22 mouse cellular contexts compared by ENCODE assay signal in genomic region chr13:12453150-12453549, GRCm38 (mm10). TPM values are rescaled to one million over a fixed set of nuclear protein-coding genes. Genes with fewer than 3 reads are reported as not detected.
DNase-seq lines count a peak whose midpoint lies in the region; ATAC-seq lines count a peak whose summit lies in the region.
"Had no signal": no experiment of that assay in that cellular context is flagged by ENCODE, and none has a peak within 500 bp of the region (broad histone marks: within the 10 kb centered on the region; RNA-seq: fewer than 3 reads in every experiment).

No protein-coding gene starts in this region.

- H3K4me1 ChIP-seq in kidney, embryonic 16.5 days (ENCODE audit: insufficient read depth, low read length): no peaks in the 10 kb centered on the region
- no peaks in the 10 kb centered on the region for H3K4me1 ChIP-seq in kidney, embryonic 14.5 days (ENCODE audit: control insufficient read depth, insufficient read depth, low read length)
- H3K4me1 ChIP-seq: embryonic facial prominence, embryonic 10.5 days; forebrain, embryonic 10.5 days; heart, embryonic 15.5 days; hindbrain, embryonic 13.5 days had no signal

- 0 out of 2 replicates have a peak, but pooled peaks cover 6% of the 10 kb centered on the region for H3K36me3 ChIP-seq in kidney, embryonic 16.5 days (ENCODE audit: insufficient read depth, low read length)
- H3K36me3 ChIP-seq in kidney, embryonic 14.5 days (ENCODE audit: control insufficient read depth, insufficient read depth, low read length): peaks cover 3% of the 10 kb centered on the region; the same call in 1 of the 2 replicates
- H3K36me3 ChIP-seq: embryonic facial prominence, embryonic 10.5 days; forebrain, embryonic 10.5 days had no signal

- H3K4me3 ChIP-seq in kidney, embryonic 16.5 days (ENCODE audit: low read length): no peak overlapping the region
- no peak overlapping the region for H3K4me3 ChIP-seq in kidney, embryonic 14.5 days (ENCODE audit: low read length)
- H3K4me3 ChIP-seq: embryonic facial prominence, embryonic 10.5 days; erythroblast, embryonic 14.5 days; forebrain, embryonic 10.5 days; heart, embryonic 15.5 days; hindbrain, embryonic 13.5 days had no signal

- peak; percentile 33 for DNase-seq in cerebellum, adult 8-10 months
- DNase-seq in cerebellum, postnatal 25 days: peak; percentile 51 to 61
- DNase-seq in embryo, embryonic 11 days: no peak
- no peak for DNase-seq in frontal cortex, postnatal 10 days (ENCODE audit: low spot score in 2 of 2)
- DNase-seq: adrenal gland, adult 8-10 months; gastrocnemius, postnatal 10 days; heart, adult 18-20 months; heart, postnatal 14 days; kidney, adult 2 months had no signal

- no peak overlapping the region for H3K27ac ChIP-seq in kidney, embryonic 16.5 days (ENCODE audit: low read length)
- H3K27ac ChIP-seq in kidney, embryonic 14.5 days (ENCODE audit: low read depth, low read length): no peak overlapping the region
- H3K27ac ChIP-seq: embryonic facial prominence, embryonic 10.5 days; forebrain, embryonic 10.5 days; heart, embryonic 15.5 days; hindbrain, embryonic 13.5 days; kidney, postnatal 0 days had no signal

- WGBS in kidney, embryonic 16.5 days: 89% methylated on average over 14 of the region's 14 CpGs
- 90% methylated on average over 14 of the region's 14 CpGs for WGBS in kidney, embryonic 14.5 days

- ATAC-seq in kidney, embryonic 16.5 days (ENCODE audit: low FRiP score, low TSS enrichment): no peak
- no peak for ATAC-seq in kidney, embryonic 14.5 days (ENCODE audit: low FRiP score, low TSS enrichment)
- ATAC-seq in CD4-positive, CD25-positive, alpha-beta regulatory T cell, adult 4 months: no peak
- ATAC-seq: forebrain, embryonic 14.5 days; intestine, embryonic 16.5 days had no signal

- H3K9me3 ChIP-seq in kidney, embryonic 16.5 days (ENCODE audit: low read length): no peaks in the 10 kb centered on the region
- no peaks in the 10 kb centered on the region for H3K9me3 ChIP-seq in kidney, embryonic 14.5 days (ENCODE audit: control insufficient read depth, low read length)
- H3K9me3 ChIP-seq: embryonic facial prominence, embryonic 10.5 days; forebrain, embryonic 10.5 days; G1E; heart, embryonic 15.5 days; hindbrain, embryonic 13.5 days had no signal

- 0 out of 2 replicates have a peak overlapping the region, but pooled peaks have one; percentile 8 for H3K9ac ChIP-seq in kidney, embryonic 16.5 days (replicated peaks; ENCODE audit: low read length)
- no peak overlapping the region for H3K9ac ChIP-seq in kidney, embryonic 14.5 days (ENCODE audit: low read depth, low read length)
- H3K9ac ChIP-seq: heart, embryonic 15.5 days; hindbrain, embryonic 13.5 days had no signal

- H3K4me2 ChIP-seq in kidney, embryonic 16.5 days (replicated peaks; ENCODE audit: low read depth, low read length): no peak overlapping the region
- no peak overlapping the region for H3K4me2 ChIP-seq in kidney, embryonic 14.5 days (replicated peaks; ENCODE audit: low read depth, low read length)
- H3K4me2 ChIP-seq: heart, embryonic 11.5 days; heart, embryonic 15.5 days; hindbrain, embryonic 13.5 days had no signal

- no peaks in the 10 kb centered on the region for H3K27me3 ChIP-seq in kidney, embryonic 16.5 days (ENCODE audit: insufficient read depth, low read length)
- H3K27me3 ChIP-seq in kidney, embryonic 14.5 days (ENCODE audit: control insufficient read depth, insufficient read depth, low read length): no peaks in the 10 kb centered on the region
- H3K27me3 ChIP-seq: heart, embryonic 15.5 days; hindbrain, embryonic 13.5 days had no signal

RNA-seq across cellular contexts. Expression of gene Lgals8, which starts 11.6 kb away (rescaled TPM):
- polyA plus RNA-seq in kidney, embryonic 16.5 days (2015; fragmentation: Nextera tagmentation; extraction: Ambion mirVana): 24.8 and 26.5 TPM in 2 replicates
- polyA plus RNA-seq in kidney, embryonic 14.5 days (2014; fragmentation: Nextera tagmentation; extraction: Ambion mirVana): 12.3 and 19.2 TPM in 2 replicates
- 100 to 1,000 TPM in 1 of 2 experiments, 10 to 100 TPM in 1; 95.6 to 112 TPM for polyA plus RNA-seq in CD4-positive, CD25-positive, alpha-beta regulatory T cell, adult 4 months (2017; shearing (Covaris generic))

RNA-seq across cellular contexts. Expression of gene Heatr1, which starts 58.3 kb away (rescaled TPM):
- 19.3 and 21.0 TPM in 2 replicates for polyA plus RNA-seq in kidney, embryonic 16.5 days (2015; fragmentation: Nextera tagmentation; extraction: Ambion mirVana)
- 23.6 and 37.2 TPM in 2 replicates for polyA plus RNA-seq in kidney, embryonic 14.5 days (2014; fragmentation: Nextera tagmentation; extraction: Ambion mirVana)
- polyA plus RNA-seq in CD4-positive, CD25-positive, alpha-beta regulatory T cell, adult 4 months (2017; shearing (Covaris generic)): 10 to 100 TPM; 23.6 to 37.5 TPM

Comparison
In these comparisons a context has a peak if more than half of its experiments do, and no peak if none do; other contexts are left out.
1. DNase-seq: peak in cerebellum, adult 8-10 months (single experiment) and cerebellum, postnatal 25 days (2 of 2); none in embryo, embryonic 11 days (single experiment) and frontal cortex, postnatal 10 days (0 of 2).